Comparison of ENCODE assay signal across 12 mouse cellular contexts in the genomic region with DNA sequence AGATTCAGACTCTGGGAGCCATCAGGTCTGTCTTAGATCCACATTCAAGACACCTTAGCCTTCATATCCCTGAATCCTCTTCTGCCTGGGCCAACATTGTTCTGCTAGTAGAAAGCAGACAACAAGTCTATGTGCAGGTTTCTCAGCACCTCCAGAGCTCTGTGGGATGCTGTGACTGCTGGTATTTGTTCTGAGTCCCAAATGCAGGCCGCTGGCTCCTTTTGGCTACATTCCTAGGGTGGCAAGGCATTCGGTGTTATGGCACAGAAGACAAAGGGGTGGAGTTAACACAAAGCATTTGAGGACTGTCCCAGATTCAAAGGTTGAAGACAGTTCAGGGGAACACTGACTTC.
A peak's percentile ranks its signal among the peaks of the same experiment; 100 is the strongest.
DNase-seq lines count a peak whose midpoint lies in the region; ATAC-seq and TF ChIP-seq lines count a peak whose summit lies in the region.
"Had no signal": no experiment of that assay in that cellular context is flagged by ENCODE, and none has a peak within 500 bp of the region (broad histone marks: within the 10 kb centered on the region; RNA-seq: fewer than 3 reads in every experiment).

No protein-coding gene starts in this region.

- 40% methylated on average over 2 of the region's 2 CpGs for WGBS in heart, embryonic 16.5 days

- no peak for TF ChIP-seq CTCF in gastrocnemius, adult 2 months (IDR thresholded peaks at IDR 0.05)

- H3K9me3 ChIP-seq in megakaryocyte, embryonic 14.5 days, result no peaks in the 10 kb centered on the region
- H3K9me3 ChIP-seq in heart, embryonic 16.5 days (replicated peaks; ENCODE audit: control insufficient read depth, low read length), result no peaks in the 10 kb centered on the region

- H3K4me2 ChIP-seq in heart, embryonic 16.5 days (ENCODE audit: low read depth, low read length), result no peak overlapping the region; the same call in 1 of the 2 replicates
- H3K4me2 ChIP-seq: lung, embryonic 14.5 days had no signal

- peaks cover 66% of the 10 kb centered on the region for H3K4me1 ChIP-seq in megakaryocyte, embryonic 14.5 days
- peaks cover 29% of the 10 kb centered on the region for H3K4me1 ChIP-seq in heart, embryonic 16.5 days (ENCODE audit: control insufficient read depth, insufficient read depth, low read length)

- intact Hi-C loops in gastrocnemius, adult 2 months (cut with DNase I), result no loop called here
- intact Hi-C loops in gastrocnemius, postnatal 36 days (cut with DNase I), result no loop called here

- no peak overlapping the region; the same call in 1 of the 2 replicates for H3K9ac ChIP-seq in heart, embryonic 16.5 days (ENCODE audit: low read length)
- H3K9ac ChIP-seq: lung, embryonic 14.5 days had no signal

- no peaks in the 10 kb centered on the region for H3K36me3 ChIP-seq in megakaryocyte, embryonic 14.5 days (replicated peaks; ENCODE audit: low read length)
- H3K36me3 ChIP-seq in heart, embryonic 16.5 days (ENCODE audit: control insufficient read depth, insufficient read depth), result no peaks in the 10 kb centered on the region

- ATAC-seq in megakaryocyte, adult 5-6 weeks (ENCODE audit: poor library complexity, severe bottlenecking), result no peak
- no peak for ATAC-seq in heart, embryonic 16.5 days (replicated peaks; ENCODE audit: extremely low read depth, insufficient read depth, low FRiP score)
- no peak for ATAC-seq in megakaryocyte-erythroid progenitor cell, adult 5-6 weeks (replicated peaks; ENCODE audit: low FRiP score, low TSS enrichment, poor library complexity, severe bottlenecking)
- ATAC-seq: CD4-positive, CD25-positive, alpha-beta regulatory T cell, adult 4 months had no signal

- DNase-seq in gastrocnemius, adult 2 months, result no peak
- DNase-seq in gastrocnemius, postnatal 36 days, result no peak
- DNase-seq in frontal cortex, postnatal 25 days (ENCODE audit: low spot score in 2 of 2), result no peak
- no peak for DNase-seq in c-Kit-positive CD71-positive TER-119-positive erythroid progenitor cells, embryonic 14.5 days (ENCODE audit: low spot score)
- DNase-seq: lung, embryonic 14.5 days; right cerebral cortex, postnatal 25 days; thymus, adult 18-20 months had no signal

- no peak overlapping the region for H3K4me3 ChIP-seq in gastrocnemius, adult 2 months
- peak overlapping the region; percentile 57 for H3K4me3 ChIP-seq in megakaryocyte, embryonic 14.5 days (replicated peaks)
- H3K4me3 ChIP-seq in heart, embryonic 16.5 days (ENCODE audit: low read length), result no peak overlapping the region

- peaks cover 34% of the 10 kb centered on the region for H3K27me3 ChIP-seq in megakaryocyte, embryonic 14.5 days (replicated peaks)
- H3K27me3 ChIP-seq in heart, embryonic 16.5 days (ENCODE audit: control insufficient read depth, insufficient read depth, low read length), result no peaks in the 10 kb centered on the region

- H3K27ac ChIP-seq in gastrocnemius, adult 2 months, result peak overlapping the region; percentile 87
- H3K27ac ChIP-seq in heart, embryonic 16.5 days (ENCODE audit: low read length), result peak overlapping the region; percentile 96
